Mouse (Mus musculus) liver, embryonic 14.5 days (tissue): ENCODE data around the gene Bcl11a.

ENCODE experiments used
- CTCF ChIP-seq: IDR thresholded peaks from 2 replicates; pipeline ENCODE4 v1.5.1; 2016; ENCODE audit warnings: antibody characterized with exemption, low read depth, control low read depth
- EP300 ChIP-seq: IDR thresholded peaks from 2 replicates; pipeline ENCODE4 v1.6.1; 2016; ENCODE audit warnings: antibody characterized with exemption, low read depth

GRCm38 (mm10) chr11:24221601-24222307 is 143.9 kb downstream of the Bcl11a start:
- TF ChIP-seq EP300: no peak
- no peak for TF ChIP-seq CTCF
